Mouse (Mus musculus) MEL (cell line): ENCODE data around the gene Thbs2. TPM values are rescaled to one million over a fixed set of nuclear protein-coding genes. Genes with fewer than 3 reads are reported as not detected.

Experiments
- DNase-seq: peaks from one replicate; pipeline ENCODE4 v3.0.0; 2011; ENCODE audit warnings: low read depth, low spot score
- H3K27ac ChIP-seq: 2 replicates; pipeline ENCODE4 v1.5.1; 2012; ENCODE audit warnings: low read depth, mild to moderate bottlenecking, control low read depth, low read length, moderate library complexity; ENCODE audit not compliant: control insufficient read depth
- H3K27me3 ChIP-seq, 2 experiments: fragments of 150-350 bp in 1 of 2; sonication (generic) in 1 of 2; 2 replicates each; pipeline ENCODE4 v1.6.1; 2012; ENCODE audit warnings: low read length in 2 of 2, mild to moderate bottlenecking in 2 of 2, improper control_type of control experiment in 1 of 2, moderate library complexity in 1 of 2; ENCODE audit not compliant: insufficient read depth in 2 of 2, control insufficient read depth in 1 of 2
- H3K36me3 ChIP-seq, 2 experiments: 2 replicates each; pipeline ENCODE4 v1.6.1; 2012 to 2014; ENCODE audit warnings: low read length in 2 of 2, improper control_type of control experiment in 1 of 2, inconsistent platforms in 1 of 2, mild to moderate bottlenecking in 1 of 2; ENCODE audit not compliant: insufficient read depth in 2 of 2, control insufficient read depth in 1 of 2
- H3K4me1 ChIP-seq, 2 experiments: fragments of 150-350 bp in 1 of 2; sonication (generic) in 1 of 2; 2 replicates each; pipeline ENCODE4 v1.6.1; 2012; ENCODE audit warnings: low read length in 2 of 2, improper control_type of control experiment in 1 of 2, mild to moderate bottlenecking in 1 of 2; ENCODE audit not compliant: insufficient read depth in 2 of 2, control insufficient read depth in 1 of 2
- H3K4me3 ChIP-seq, 2 experiments: fragments of 150-350 bp in 1 of 2; sonication (generic) in 1 of 2; 2 replicates each; pipeline ENCODE4 v1.5.1; 2012; ENCODE audit warnings: low read depth in 2 of 2, low read length in 2 of 2, mild to moderate bottlenecking in 2 of 2, moderate library complexity in 2 of 2, control low read depth in 1 of 2, improper control_type of control experiment in 1 of 2; ENCODE audit not compliant: control insufficient read depth in 1 of 2, insufficient read depth in 1 of 2
- H3K79me2 ChIP-seq: 2 replicates; pipeline ENCODE4 v1.6.1; 2012; ENCODE audit warnings: mild to moderate bottlenecking, low read length, moderate library complexity; ENCODE audit not compliant: control insufficient read depth, poor library complexity, insufficient read depth
- H3K9ac ChIP-seq: 2 replicates; pipeline ENCODE4 v1.6.1; 2012; ENCODE audit warnings: low read depth, mild to moderate bottlenecking, control low read depth, low read length, moderate library complexity; ENCODE audit not compliant: control insufficient read depth, poor library complexity, severe bottlenecking
- H3K9me3 ChIP-seq: fragments of 150-350 bp; sonication (generic); replicated peaks from 2 replicates; pipeline ENCODE4 v1.6.1; 2012; ENCODE audit warnings: mild to moderate bottlenecking, low read length, improper control_type of control experiment, moderate library complexity; ENCODE audit not compliant: insufficient read depth
- CHD2 ChIP-seq: IDR thresholded peaks from 2 replicates; pipeline ENCODE4 v1.6.1; 2011; ENCODE audit warnings: low read length, improper control_type of control experiment
- CTCF ChIP-seq, 3 experiments: IDR thresholded peaks in 2 of 3; conservative IDR thresholded peaks in 1 of 3; 2 replicates each; pipeline ENCODE4 v1.5.1; 2011 to 2012; ENCODE audit warnings: low read length in 3 of 3, low read depth in 2 of 3, mild to moderate bottlenecking in 2 of 3, improper control_type of control experiment in 1 of 3, inconsistent platforms in 1 of 3, mixed read lengths in 1 of 3, moderate library complexity in 1 of 3; ENCODE audit not compliant: control insufficient read depth in 1 of 3, insufficient read depth in 1 of 3, poor library complexity in 1 of 3, severe bottlenecking in 1 of 3
- ELF1 ChIP-seq: IDR thresholded peaks from 2 replicates; pipeline ENCODE4 v1.6.1; 2014; ENCODE audit warnings: low read depth, mild to moderate bottlenecking, inconsistent platforms, low read length, improper control_type of control experiment, moderate library complexity
- EP300 ChIP-seq, 2 experiments: IDR thresholded peaks; 2 replicates each; pipeline ENCODE4 v1.6.1; 2011; ENCODE audit warnings: improper control_type of control experiment in 2 of 2, low read length in 2 of 2, low read depth in 1 of 2, mild to moderate bottlenecking in 1 of 2
- ETS1 ChIP-seq: IDR thresholded peaks from 2 replicates; pipeline ENCODE4 v1.6.1; 2012; ENCODE audit warnings: low read depth, mild to moderate bottlenecking, inconsistent platforms, low read length, improper control_type of control experiment, moderate library complexity
- GABPA ChIP-seq: IDR thresholded peaks from 2 replicates; pipeline ENCODE4 v1.6.1; 2012; ENCODE audit warnings: low read depth, mild to moderate bottlenecking, inconsistent platforms, low read length, improper control_type of control experiment, moderate library complexity
- HCFC1 ChIP-seq: IDR thresholded peaks from 2 replicates; pipeline ENCODE4 v1.6.1; 2012; ENCODE audit warnings: low read depth, mild to moderate bottlenecking, inconsistent platforms, low read length, improper control_type of control experiment, moderate library complexity
- MAFK ChIP-seq: IDR thresholded peaks from 2 replicates; pipeline ENCODE4 v1.6.1; 2011; ENCODE audit warnings: low read depth, mild to moderate bottlenecking, low read length, improper control_type of control experiment, borderline replicate concordance
- MAZ ChIP-seq: IDR thresholded peaks from 2 replicates; pipeline ENCODE4 v1.6.1; 2012; ENCODE audit warnings: low read depth, mild to moderate bottlenecking, inconsistent platforms, low read length, improper control_type of control experiment
- MYB ChIP-seq: IDR thresholded peaks from 2 replicates; pipeline ENCODE4 v1.6.1; 2011; ENCODE audit warnings: mild to moderate bottlenecking, low read depth, low read length, improper control_type of control experiment
- MYC ChIP-seq: IDR thresholded peaks from 2 replicates; pipeline ENCODE4 v1.6.1; 2011; ENCODE audit warnings: low read depth, mild to moderate bottlenecking, low read length, improper control_type of control experiment, moderate library complexity
- NELFE ChIP-seq: IDR thresholded peaks from 2 replicates; pipeline ENCODE4 v1.6.1; 2011; ENCODE audit warnings: low read depth, low read length, improper control_type of control experiment
- NRF1 ChIP-seq: IDR thresholded peaks from 2 replicates; pipeline ENCODE4 v1.6.1; 2014; ENCODE audit warnings: low read depth, mild to moderate bottlenecking, inconsistent platforms, low read length, improper control_type of control experiment, moderate library complexity; ENCODE audit not compliant: poor library complexity, insufficient read depth, severe bottlenecking
- POLR2A ChIP-seq, 2 experiments: IDR thresholded peaks; 2 replicates each; pipeline ENCODE4 v1.6.1; 2011 to 2012; ENCODE audit warnings: low read length in 2 of 2, mild to moderate bottlenecking in 2 of 2, control low read depth in 1 of 2, improper control_type of control experiment in 1 of 2, low read depth in 1 of 2, moderate library complexity in 1 of 2; ENCODE audit not compliant: control insufficient read depth in 1 of 2, insufficient read depth in 1 of 2, poor library complexity in 1 of 2
- POLR2AphosphoS2 ChIP-seq: IDR thresholded peaks from 2 replicates; pipeline ENCODE4 v1.6.1; 2011; ENCODE audit warnings: low read length, improper control_type of control experiment
- POLR2AphosphoS5 ChIP-seq: IDR thresholded peaks from 2 replicates; pipeline ENCODE4 v1.6.1; 2012; ENCODE audit warnings: low read depth, borderline replicate concordance, mild to moderate bottlenecking, inconsistent platforms, low read length, moderate library complexity, mixed read lengths
- RAD21 ChIP-seq: IDR thresholded peaks from 2 replicates; pipeline ENCODE4 v1.6.1; 2011; ENCODE audit warnings: mild to moderate bottlenecking, low read depth, low read length, improper control_type of control experiment
- RCOR1 ChIP-seq: IDR thresholded peaks from 2 replicates; pipeline ENCODE4 v1.6.1; 2012; ENCODE audit warnings: low read depth, mild to moderate bottlenecking, inconsistent platforms, low read length, improper control_type of control experiment
- SMC3 ChIP-seq: IDR thresholded peaks from 2 replicates; pipeline ENCODE4 v1.6.1; 2011; ENCODE audit warnings: low read depth, low read length, improper control_type of control experiment
- UBTF ChIP-seq: IDR thresholded peaks from 2 replicates; pipeline ENCODE4 v1.6.1; 2012; ENCODE audit warnings: low read depth, mild to moderate bottlenecking, inconsistent platforms, low read length, improper control_type of control experiment, moderate library complexity, borderline replicate concordance; ENCODE audit not compliant: insufficient read depth
- USF1 ChIP-seq: IDR thresholded peaks from 2 replicates; pipeline ENCODE4 v1.6.1; 2014; ENCODE audit warnings: low read depth, mild to moderate bottlenecking, inconsistent platforms, low read length, improper control_type of control experiment, moderate library complexity
- USF2 ChIP-seq, 2 experiments: IDR thresholded peaks; 2 replicates each; pipeline ENCODE4 v1.6.1; 2011 to 2012; ENCODE audit warnings: improper control_type of control experiment in 2 of 2, low read length in 2 of 2, borderline replicate concordance in 1 of 2, inconsistent platforms in 1 of 2, low read depth in 1 of 2, mild to moderate bottlenecking in 1 of 2; ENCODE audit not compliant: insufficient read depth in 1 of 2
- ZC3H11A ChIP-seq: IDR thresholded peaks from 2 replicates; pipeline ENCODE4 v1.6.1; 2012; ENCODE audit warnings: low read depth, mild to moderate bottlenecking, inconsistent platforms, low read length, improper control_type of control experiment
- ZKSCAN1 ChIP-seq: IDR thresholded peaks from 2 replicates; pipeline ENCODE4 v1.6.1; 2012; ENCODE audit warnings: low read depth, mild to moderate bottlenecking, inconsistent platforms, low read length, improper control_type of control experiment, moderate library complexity
- polyA plus RNA-seq, 2 experiments: library from polyadenylated mRNA; stranded (reverse) in 1 of 2; unstranded in 1 of 2; fragments of >175 nt in 1 of 2; fragments of >200 nt in 1 of 2; gene quantifications; 2 replicates each; pipeline versions ENCODE4 v1.2.1 to v1.2.4; 2012; ENCODE audit warnings: low replicate concordance in 2 of 2, low read depth in 1 of 2; ENCODE audit not compliant: insufficient read length in 2 of 2, insufficient read depth in 1 of 2, missing spikeins in 1 of 2
- total RNA-seq: library from RNA; depleted of rRNA; stranded (reverse); fragments of 300-350 nt; gene quantifications from 2 replicates; pipeline ENCODE4 v1.2.3, GENCODE M21; 2012

Thbs2 gene
- total and polyA plus RNA-seq, 3 experiments = not detected

- Histone ChIP-seq H3K9me3 (no peaks in the 10 kb centered on the region), H3K4me1 (no peaks in the 10 kb centered on the region), H3K36me3 (no peaks in the 10 kb centered on the region), H3K27me3 (no peaks in the 10 kb centered on the region), H3K27ac (no peak overlapping the region), H3K9ac (no peak overlapping the region)
- DNase-seq = no peak
- TF ChIP-seq USF2 (IDR thresholded peaks at IDR 0.05; ENCODE audit: borderline replicate concordance in 1 of 2, insufficient read depth in 1 of 2, low read depth in 1 of 2, low read length in 2 of 2) = no peak
- TF ChIP-seq CTCF (IDR thresholded peaks at IDR 0.05 in 2 of 3, conservative IDR thresholded peaks at IDR 0.05 in 1 of 3; ENCODE audit: control insufficient read depth in 1 of 3, insufficient read depth in 1 of 3, low read depth in 2 of 3, low read length in 3 of 3, poor library complexity in 1 of 3, severe bottlenecking in 1 of 3) = no peak
- no peak for TF ChIP-seq ZKSCAN1
- TF ChIP-seq MYB = no peak
- TF ChIP-seq POLR2AphosphoS2 = no peak
- TF ChIP-seq NELFE = no peak
- no peak for TF ChIP-seq UBTF
- no peak for TF ChIP-seq ELF1
- TF ChIP-seq RAD21 = no peak
- no peak for TF ChIP-seq HCFC1
- TF ChIP-seq, all 39 proteins: peak for 0
- no peaks in the 10 kb centered on the region for H3K79me2 ChIP-seq
- H3K4me3 ChIP-seq = no peak overlapping the region
These were observed 39.1 kb downstream of the Thbs2 start for GRCm38 (mm10) chr17:14654981-14655380.

DNA sequence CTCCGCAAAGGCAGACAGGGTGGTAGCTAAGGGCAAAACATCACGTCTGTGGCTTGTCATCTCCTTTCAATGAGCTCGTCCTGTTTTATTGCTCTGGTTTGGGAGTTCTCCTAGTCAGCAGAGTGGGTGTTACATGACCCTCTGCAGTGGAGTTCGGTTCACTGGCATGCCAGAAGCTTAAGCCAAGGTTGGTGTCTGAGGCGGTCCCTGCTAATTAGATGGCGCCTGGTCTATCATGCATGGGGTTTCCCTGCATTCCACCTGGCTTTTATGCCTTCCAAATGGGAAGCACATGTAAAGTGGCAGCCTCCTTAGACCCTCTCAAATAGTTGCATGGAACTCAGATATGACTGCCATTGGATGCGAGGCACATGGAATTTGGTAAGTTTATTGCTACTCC lies 42.0 kb downstream of the Thbs2 start:
- Histone ChIP-seq H3K27ac (no peak overlapping the region), H3K27me3 (no peaks in the 10 kb centered on the region), H3K9me3 (no peaks in the 10 kb centered on the region), H3K9ac (no peak overlapping the region), H3K4me3 (no peak overlapping the region), H3K4me1 (no peaks in the 10 kb centered on the region), H3K79me2 (no peaks in the 10 kb centered on the region), H3K36me3 (no peaks in the 10 kb centered on the region)
- DNase-seq = no peak
- TF ChIP-seq NRF1 = no peak
- no peak for TF ChIP-seq CHD2
- no peak for TF ChIP-seq UBTF
- no peak for TF ChIP-seq POLR2AphosphoS2
- no peak for TF ChIP-seq MAZ
- TF ChIP-seq EP300 (IDR thresholded peaks at IDR 0.05; ENCODE audit: low read depth in 1 of 2, low read length in 2 of 2) = no peak
- TF ChIP-seq MYC = no peak
- TF ChIP-seq GABPA = no peak
- no peak for TF ChIP-seq ETS1
- no peak for TF ChIP-seq MAFK
- no peak for TF ChIP-seq POLR2A (IDR thresholded peaks at IDR 0.05; ENCODE audit: control insufficient read depth in 1 of 2, insufficient read depth in 1 of 2, low read depth in 1 of 2, low read length in 2 of 2, poor library complexity in 1 of 2)
- no peak for TF ChIP-seq SMC3
- TF ChIP-seq POLR2AphosphoS5 = no peak
- no peak for TF ChIP-seq RCOR1
- TF ChIP-seq USF1 = no peak
- TF ChIP-seq RAD21 = no peak
- TF ChIP-seq HCFC1 = no peak
- no peak for TF ChIP-seq ZC3H11A
- TF ChIP-seq ZKSCAN1 = no peak
- TF ChIP-seq, all 39 proteins: peak for 0
